Mouse (Mus musculus) forebrain, embryonic 16.5 days (tissue): ENCODE data around the gene 2610028H24Rik. TPM values are rescaled to one million over a fixed set of nuclear protein-coding genes. Genes with fewer than 3 reads are reported as not detected.

Source experiments
- ATAC-seq: fragments of 200-750 bp; cut with Nextera tagmentation; 2 replicates; pipeline ENCODE4 v1.8.0; 2017; ENCODE audit warnings: mild to moderate bottlenecking, moderate library complexity
- H3K27ac ChIP-seq: fragments of 300-500 bp; sonication (generic); 2 replicates; pipeline ENCODE4 v1.5.1; 2014; ENCODE audit warnings: low read length, control low read depth
- H3K27me3 ChIP-seq: fragments of 300-500 bp; sonication (generic); replicated peaks from 2 replicates; pipeline ENCODE4 v1.6.1; 2014; ENCODE audit warnings: low read length; ENCODE audit not compliant: control insufficient read depth, insufficient read depth
- H3K36me3 ChIP-seq: fragments of 300-500 bp; sonication (generic); 2 replicates; pipeline ENCODE4 v1.6.1; 2014; ENCODE audit not compliant: control insufficient read depth, insufficient read depth
- H3K4me1 ChIP-seq: fragments of 300-500 bp; sonication (generic); replicated peaks from 2 replicates; pipeline ENCODE4 v1.6.1; 2014; ENCODE audit warnings: low read length; ENCODE audit not compliant: control insufficient read depth, insufficient read depth
- H3K4me2 ChIP-seq: fragments of 300-500 bp; sonication (generic); 2 replicates; pipeline ENCODE4 v1.6.1; 2014; ENCODE audit warnings: mild to moderate bottlenecking, low read length, control low read depth
- H3K4me3 ChIP-seq: fragments of 300-500 bp; sonication (generic); replicated peaks from 2 replicates; pipeline ENCODE4 v1.5.1; 2014; ENCODE audit warnings: mild to moderate bottlenecking, low read length, control low read depth
- H3K9ac ChIP-seq: fragments of 300-500 bp; sonication (generic); replicated peaks from 2 replicates; pipeline ENCODE4 v1.6.1; 2014; ENCODE audit warnings: low read depth, low read length, control low read depth
- H3K9me3 ChIP-seq: fragments of 300-500 bp; sonication (generic); 2 replicates; pipeline ENCODE4 v1.6.1; 2016; ENCODE audit warnings: low read length; ENCODE audit not compliant: control insufficient read depth
- WGBS: fragments of 180-500 bp; shearing (Covaris S2); extraction: QIAGEN DNeasy Blood & Tissue Kit; methylation state at CpG from one replicate; pipeline ENCODE4 v1.1.7; 2014; 5-methylcytosine and 5-hydroxymethylcytosine counted together
- polyA plus RNA-seq: library from polyadenylated mRNA; unstranded; fragments of >200 nt; fragmentation: Nextera tagmentation; extraction: Ambion mirVana; gene quantifications from 2 replicates; pipeline ENCODE4 v1.2.1, GENCODE M21; 2015

2610028H24Rik gene
- polyA plus RNA-seq = 0.32 TPM in 1 of 2 replicates, not detected in the other

DNA sequence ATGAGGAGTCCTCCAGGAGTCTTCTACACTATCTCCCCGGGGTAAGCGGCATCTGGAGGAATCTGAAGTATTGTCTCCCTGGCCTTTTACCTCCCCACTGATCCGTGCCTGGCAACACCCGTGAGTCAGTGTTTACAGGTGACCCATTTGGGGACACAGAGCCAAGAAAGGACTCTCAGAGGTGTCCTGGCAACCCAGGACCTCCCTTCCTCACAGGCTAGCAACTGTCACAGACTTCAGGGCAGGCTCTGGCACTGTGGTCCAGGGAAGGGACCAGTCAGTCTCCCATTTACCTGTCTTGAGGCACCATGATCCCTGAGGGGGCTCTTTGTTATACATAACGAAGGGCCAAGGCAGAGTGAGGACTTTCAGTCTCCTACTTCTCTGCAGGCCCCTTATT lies at the start of gene 2610028H24Rik:
Gene 2610028H24Rik, plus strand, starts transcription at position 231 of the 400 bp plus-strand sequence.
- no peaks in the 10 kb centered on the region for H3K36me3 ChIP-seq
- no peaks in the 10 kb centered on the region for H3K4me1 ChIP-seq
- no peak within 1 kb of the TSS for H3K9ac ChIP-seq
- no peak within 1 kb of the TSS for H3K4me3 ChIP-seq
- H3K4me2 ChIP-seq = no peak within 1 kb of the TSS
- WGBS = 65% methylated on average over 5 of the region's 5 CpGs
- H3K27me3 ChIP-seq = no peaks in the 10 kb centered on the region
- ATAC-seq = no peak
- H3K27ac ChIP-seq = no peak within 1 kb of the TSS
- H3K9me3 ChIP-seq = no peaks in the 10 kb centered on the region

DNA sequence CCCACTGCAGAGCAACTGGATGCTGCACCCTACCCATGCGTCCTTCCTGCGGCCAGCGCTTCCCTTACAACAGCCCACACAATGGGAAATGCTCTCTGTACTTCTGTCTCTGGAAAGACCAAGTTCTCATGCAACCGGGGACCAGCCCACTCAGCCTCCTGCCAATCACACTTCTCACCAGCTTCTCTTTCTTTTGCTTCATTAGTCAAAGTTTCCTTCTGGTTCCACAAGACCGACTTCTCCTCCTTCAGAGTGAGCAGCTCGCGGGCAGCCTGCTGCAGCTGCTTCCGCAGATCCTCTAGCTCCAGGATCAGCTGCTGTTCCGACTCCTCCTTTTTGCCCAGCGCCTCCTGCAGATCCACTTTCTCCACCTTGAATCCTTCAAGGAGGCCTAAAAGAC lies 40.4 kb upstream of the 2610028H24Rik start:
- Histone ChIP-seq H3K9ac (no peak overlapping the region), H3K9me3 (no peaks in the 10 kb centered on the region), H3K27me3 (no peaks in the 10 kb centered on the region), H3K4me3 (no peak overlapping the region), H3K4me2 (no peak overlapping the region), H3K4me1 (no peaks in the 10 kb centered on the region), H3K27ac (no peak overlapping the region), H3K36me3 (peaks cover 29% of the 10 kb centered on the region)
- no peak for ATAC-seq
- WGBS = 94% methylated on average over 10 of the region's 10 CpGs

DNA sequence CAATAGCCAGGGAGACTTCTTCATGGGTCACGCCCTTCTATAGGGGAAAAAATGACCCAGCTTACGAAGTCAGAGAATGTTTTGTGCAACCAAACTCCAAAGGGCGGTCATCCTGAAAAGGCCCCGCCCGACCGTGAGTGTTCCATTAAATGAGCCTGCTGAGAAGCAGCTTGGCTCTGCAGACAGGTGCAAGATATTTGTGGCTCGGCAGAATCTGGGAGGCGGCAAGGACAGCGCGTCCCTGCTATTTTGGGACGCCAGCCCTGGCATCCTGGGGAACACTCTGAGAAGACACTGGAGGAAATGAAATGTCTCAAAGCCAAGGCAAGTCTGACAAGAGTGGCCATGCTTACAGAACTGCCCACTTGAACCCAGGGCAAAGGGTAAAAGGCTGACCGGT lies 32.1 kb upstream of the 2610028H24Rik start:
- H3K4me1 ChIP-seq = no peaks in the 10 kb centered on the region
- no peak for ATAC-seq
- no peak overlapping the region for H3K4me2 ChIP-seq
- no peak overlapping the region for H3K27ac ChIP-seq
- WGBS = 88% methylated on average over 12 of the region's 12 CpGs
- no peak overlapping the region for H3K9ac ChIP-seq
- no peaks in the 10 kb centered on the region for H3K9me3 ChIP-seq
- H3K36me3 ChIP-seq = peaks cover 33% of the 10 kb centered on the region
- H3K4me3 ChIP-seq = no peak overlapping the region
- no peaks in the 10 kb centered on the region for H3K27me3 ChIP-seq

DNA sequence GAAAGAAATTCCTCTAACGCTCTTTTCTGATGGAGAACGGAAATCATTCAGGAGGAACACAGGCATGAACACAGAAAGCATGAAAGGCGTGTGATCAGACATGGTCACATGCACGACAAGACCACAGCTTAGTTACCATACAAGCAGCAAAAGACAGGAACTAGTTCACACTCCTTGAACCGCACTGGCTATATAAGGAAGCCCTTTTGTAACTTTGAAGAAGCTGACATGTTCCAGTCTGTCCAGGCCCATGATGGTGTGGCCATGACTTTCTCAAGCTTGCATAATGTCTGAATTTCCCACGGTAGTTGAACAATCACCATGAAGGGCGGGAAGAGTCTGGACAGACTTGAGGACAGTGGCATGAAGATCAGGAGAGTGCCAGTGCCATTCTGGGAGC lies 23.2 kb upstream of the 2610028H24Rik start:
- H3K27ac ChIP-seq = no peak overlapping the region
- H3K9me3 ChIP-seq = no peaks in the 10 kb centered on the region
- no peak overlapping the region for H3K4me3 ChIP-seq
- H3K27me3 ChIP-seq = no peaks in the 10 kb centered on the region
- no peak overlapping the region for H3K4me2 ChIP-seq
- H3K4me1 ChIP-seq = no peaks in the 10 kb centered on the region
- WGBS = 94% methylated on average over 7 of the region's 7 CpGs
- no peak overlapping the region for H3K9ac ChIP-seq
- H3K36me3 ChIP-seq = peaks cover 28% of the 10 kb centered on the region
- ATAC-seq = no peak

DNA sequence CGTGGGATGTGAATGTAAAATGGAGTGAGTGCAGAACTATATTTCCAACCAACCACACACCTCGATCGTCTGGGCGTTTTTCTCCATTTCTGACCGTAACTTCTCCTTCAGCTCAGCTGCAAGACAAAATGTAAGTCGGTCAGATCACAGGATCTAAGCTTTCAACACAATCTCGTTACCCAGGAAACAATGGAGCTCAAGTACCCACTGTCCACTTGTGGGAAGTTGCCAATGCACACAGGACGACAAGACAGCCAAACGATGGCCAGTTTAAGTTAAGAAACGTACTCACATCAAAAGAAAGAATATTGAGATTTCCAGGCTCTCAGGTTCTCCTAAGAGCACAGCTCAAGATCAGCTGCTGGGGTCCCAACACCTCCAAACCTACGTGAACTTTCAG lies 15.0 kb upstream of the 2610028H24Rik start:
- peaks cover 41% of the 10 kb centered on the region for H3K36me3 ChIP-seq

DNA sequence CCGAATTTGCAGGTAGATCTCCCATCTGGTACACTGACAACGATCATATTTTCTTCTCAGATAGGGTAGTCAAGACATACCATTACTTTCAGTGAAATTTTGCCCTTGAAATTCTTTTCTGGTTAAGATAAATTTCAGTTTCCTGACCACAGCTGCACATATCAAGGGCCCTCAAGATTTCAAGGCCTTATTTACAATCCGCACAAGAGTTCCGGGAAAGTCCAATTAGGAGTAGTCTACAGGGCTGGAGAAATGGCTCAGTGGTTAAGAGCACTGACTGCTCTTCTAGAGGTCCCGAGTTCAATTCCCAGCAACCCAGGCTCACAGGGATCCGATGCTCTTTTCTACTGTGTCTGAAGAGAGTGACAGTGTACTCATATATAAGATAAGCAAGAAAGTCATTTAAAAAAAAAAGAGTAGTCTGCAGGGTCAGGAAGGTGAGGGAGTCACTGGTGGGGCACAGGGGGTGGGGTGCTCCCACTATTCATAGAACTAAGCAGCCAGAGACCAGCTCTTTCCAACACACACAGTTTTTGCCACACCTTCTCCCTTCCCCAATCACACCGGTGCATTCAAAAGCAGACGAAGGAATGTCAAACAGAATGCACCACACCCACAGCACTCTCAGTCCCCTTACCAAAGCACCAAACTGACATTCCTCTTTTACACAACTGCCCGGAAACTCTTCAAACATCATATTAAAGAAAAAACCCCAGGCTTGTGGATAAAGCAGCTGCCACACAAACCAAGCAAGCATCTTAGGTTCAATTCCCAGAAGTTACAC lies 9.6 kb upstream of the 2610028H24Rik start:
- WGBS = 94% methylated on average over 9 of the region's 9 CpGs
- Histone ChIP-seq H3K27ac (no peak overlapping the region), H3K4me3 (no peak overlapping the region), H3K4me1 (peaks cover 15% of the 10 kb centered on the region), H3K4me2 (no peak overlapping the region), H3K36me3 (peaks cover 20% of the 10 kb centered on the region), H3K9ac (no peak overlapping the region), H3K27me3 (no peaks in the 10 kb centered on the region), H3K9me3 (no peaks in the 10 kb centered on the region)
- no peak for ATAC-seq

More for the DNA sequence above, 15.0 kb upstream of the 2610028H24Rik start:
- H3K4me3 ChIP-seq = no peak overlapping the region
- H3K27me3 ChIP-seq = no peaks in the 10 kb centered on the region
- H3K9me3 ChIP-seq = no peaks in the 10 kb centered on the region
- no peak for ATAC-seq
- no peaks in the 10 kb centered on the region for H3K4me1 ChIP-seq
- no peak overlapping the region for H3K9ac ChIP-seq
- H3K27ac ChIP-seq = no peak overlapping the region
- H3K4me2 ChIP-seq = no peak overlapping the region
- WGBS = 89% methylated on average over 11 of the region's 11 CpGs

DNA sequence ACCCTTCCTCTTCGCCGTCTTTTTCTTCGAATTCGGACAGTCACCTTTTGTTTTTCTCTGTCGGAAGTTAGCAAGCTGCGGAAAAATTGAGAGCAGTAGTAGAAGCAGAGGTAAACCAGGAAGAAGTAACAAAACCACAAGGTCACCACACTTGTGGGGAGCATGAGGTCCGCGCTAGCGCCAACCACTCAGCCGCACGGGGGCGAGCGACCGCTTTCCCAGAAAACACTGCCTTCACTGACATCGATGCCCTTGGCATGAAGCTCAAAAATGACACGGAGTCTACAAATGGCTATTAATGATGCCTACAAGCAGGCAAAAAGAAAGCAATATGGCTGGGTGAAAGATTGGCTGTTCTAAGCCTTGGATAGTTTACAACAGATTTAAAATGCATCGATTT lies 8.6 kb upstream of the 2610028H24Rik start, which contains the start of gene AC141477.1:
Gene AC141477.1, minus strand, starts transcription at position 164 of the 400 bp plus-strand sequence.
- WGBS = 96% methylated on average over 17 of the region's 17 CpGs

DNA sequence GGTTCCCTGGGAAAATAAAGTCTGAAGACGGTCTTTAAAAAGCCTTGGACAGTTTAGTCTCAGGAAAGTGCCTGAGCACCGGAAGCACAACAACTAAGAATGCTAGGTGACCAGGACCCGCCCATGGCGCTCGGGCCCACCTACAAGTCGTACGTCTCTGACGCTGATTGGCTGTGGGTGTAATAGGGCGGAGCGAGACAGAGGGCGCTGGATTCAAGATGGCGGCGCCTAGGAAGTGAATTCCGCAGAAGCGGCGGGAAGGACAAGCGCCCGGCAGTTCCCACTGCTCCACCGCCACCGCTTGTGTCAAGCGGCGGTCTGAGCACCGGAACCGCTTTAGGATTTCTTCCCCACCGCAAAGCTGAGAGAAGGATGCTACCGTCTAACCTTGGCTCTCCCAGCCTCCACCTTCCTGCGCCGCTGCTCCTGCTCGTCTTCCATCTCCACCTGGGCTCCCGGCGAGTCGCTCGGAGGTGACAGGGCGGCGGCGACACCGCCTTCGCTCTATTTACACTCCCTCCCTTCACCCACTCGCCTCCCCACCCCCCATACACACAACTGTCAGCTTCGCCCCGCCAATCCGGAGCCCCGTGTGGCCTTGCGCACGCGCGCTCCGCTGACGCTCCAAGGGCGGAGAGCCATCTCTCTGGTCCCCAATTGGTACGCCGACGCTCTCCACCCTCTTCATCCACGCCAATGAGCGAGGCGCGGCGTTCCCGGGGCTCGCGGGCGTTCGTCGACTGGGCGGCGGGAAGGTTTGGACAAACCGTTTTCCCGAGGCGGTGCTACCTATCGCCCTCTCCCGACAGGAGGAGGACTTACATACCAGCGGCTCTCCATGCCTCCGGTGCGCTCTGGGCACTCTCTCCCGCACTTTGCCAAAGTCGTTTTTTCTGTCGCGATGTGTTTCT lies 6.4 kb upstream of the 2610028H24Rik start, which contains the start of gene Pcnt:
Gene Pcnt, minus strand, starts transcription at position 609 of the 911 bp plus-strand sequence.
- peak; percentile 99 for ATAC-seq
- under 1% methylated on average over 78 of the region's 78 CpGs for WGBS
- H3K9ac ChIP-seq = peak within 1 kb of the TSS; percentile 77

More for the DNA sequence above, 8.6 kb upstream of the 2610028H24Rik start, which contains the start of gene AC141477.1:
- ATAC-seq = no peak
- no peak within 1 kb of the TSS for H3K4me3 ChIP-seq
- H3K27me3 ChIP-seq = no peaks in the 10 kb centered on the region
- no peaks in the 10 kb centered on the region for H3K9me3 ChIP-seq
- no peak within 1 kb of the TSS for H3K27ac ChIP-seq
- H3K36me3 ChIP-seq = peaks cover 14% of the 10 kb centered on the region
- no peak within 1 kb of the TSS for H3K4me2 ChIP-seq
- peaks cover 15% of the 10 kb centered on the region for H3K4me1 ChIP-seq
- no peak within 1 kb of the TSS for H3K9ac ChIP-seq

More for the DNA sequence above, 6.4 kb upstream of the 2610028H24Rik start, which contains the start of gene Pcnt:
- H3K4me2 ChIP-seq = peak within 1 kb of the TSS; percentile 92
- no peaks in the 10 kb centered on the region for H3K9me3 ChIP-seq
- H3K4me3 ChIP-seq = peak within 1 kb of the TSS; percentile 100
- no peaks in the 10 kb centered on the region for H3K27me3 ChIP-seq
- H3K4me1 ChIP-seq = peaks cover 15% of the 10 kb centered on the region
- peaks cover 8% of the 10 kb centered on the region; the same call in 1 of the 2 replicates for H3K36me3 ChIP-seq
- H3K27ac ChIP-seq = peak within 1 kb of the TSS; percentile 96
